Mouse (Mus musculus) layer of hippocampus, postnatal 14 days (tissue): ENCODE data around the gene Armt1. TPM values are rescaled to one million over a fixed set of nuclear protein-coding genes. Genes with fewer than 3 reads are reported as not detected.
"Not testable (repeated sequence)": the region's sequence is repeated elsewhere in the genome, so short reads cannot be mapped to it uniquely, and the experiment has no call there.

ENCODE experiments used
- DNase-seq, 2 experiments: peaks; one replicate each; pipeline ENCODE4 v3.0.0; 2021 to 2022; ENCODE audit warnings: low spot score in 2 of 2, mixed read lengths in 1 of 2
- total RNA-seq, 2 experiments: library from RNA; stranded (reverse); gene quantifications; 2 replicates each; pipeline ENCODE4 v1.2.3; 2021

Gene Armt1
- total RNA-seq, 2 experiments from 2014 or later = 13.5 to 15.6 TPM

- no peak for DNase-seq
Observed at GRCm38 (mm10) chr10:4432996-4433755, 909 bp downstream of the Armt1 start.

- not testable (repeated sequence) for DNase-seq
Observed at GRCm38 (mm10) chr10:4433871-4434270, 1.6 kb downstream of the Armt1 start.

- DNase-seq = no peak
Observed at GRCm38 (mm10) chr10:4435416-4435815, 3.1 kb downstream of the Armt1 start.

GRCm38 (mm10) chr10:4456409-4456808 lies 24.1 kb downstream of the Armt1 start:
- DNase-seq = no peak

GRCm38 (mm10) chr10:4460201-4460600 lies 27.9 kb downstream of the Armt1 start:
- DNase-seq = no peak

GRCm38 (mm10) chr10:4465799-4466198 lies 33.5 kb downstream of the Armt1 start:
- no peak for DNase-seq

GRCm38 (mm10) chr10:4469406-4469805 lies 37.1 kb downstream of the Armt1 start:
- no peak for DNase-seq

GRCm38 (mm10) chr10:4473591-4473993 lies 41.3 kb downstream of the Armt1 start:
- no peak for DNase-seq

- no peak for DNase-seq
Observed at GRCm38 (mm10) chr10:4475431-4475830, 43.2 kb downstream of the Armt1 start.

- no peak for DNase-seq
Observed at GRCm38 (mm10) chr10:4476604-4477003, 44.3 kb downstream of the Armt1 start.

GRCm38 (mm10) chr10:4480929-4481328 lies 48.7 kb downstream of the Armt1 start:
- no peak for DNase-seq

GRCm38 (mm10) chr10:4481695-4482094 lies 49.4 kb downstream of the Armt1 start:
- no peak for DNase-seq

- no peak for DNase-seq
Observed at GRCm38 (mm10) chr10:4482355-4482754, 50.1 kb downstream of the Armt1 start, which contains the start of gene Ccdc170. TSS of gene Ccdc170 (plus strand) at chr10:4482502.

GRCm38 (mm10) chr10:4483848-4484247 lies 51.6 kb downstream of the Armt1 start:
- no peak for DNase-seq

- no peak for DNase-seq
Observed at GRCm38 (mm10) chr10:4484986-4485385, 52.7 kb downstream of the Armt1 start.

- DNase-seq = no peak
Observed at GRCm38 (mm10) chr10:4489865-4490264, 57.6 kb downstream of the Armt1 start.

GRCm38 (mm10) chr10:4491281-4491680 lies 59.0 kb downstream of the Armt1 start:
- DNase-seq = no peak

GRCm38 (mm10) chr10:4492045-4492444 lies 59.8 kb downstream of the Armt1 start:
- no peak for DNase-seq

GRCm38 (mm10) chr10:4492909-4493308 lies 60.6 kb downstream of the Armt1 start:
- no peak for DNase-seq

- DNase-seq = no peak
Observed at GRCm38 (mm10) chr10:4503251-4503650, 71.0 kb downstream of the Armt1 start.
